Mouse (Mus musculus): ENCODE measurements at regions not wholly inside any gene's neighbourhood (a gene's known extent, or its start where the extent isn't known, plus 50 kb on each side); places are given as distances from the start of the nearest gene placed in this dataset.

DNA sequence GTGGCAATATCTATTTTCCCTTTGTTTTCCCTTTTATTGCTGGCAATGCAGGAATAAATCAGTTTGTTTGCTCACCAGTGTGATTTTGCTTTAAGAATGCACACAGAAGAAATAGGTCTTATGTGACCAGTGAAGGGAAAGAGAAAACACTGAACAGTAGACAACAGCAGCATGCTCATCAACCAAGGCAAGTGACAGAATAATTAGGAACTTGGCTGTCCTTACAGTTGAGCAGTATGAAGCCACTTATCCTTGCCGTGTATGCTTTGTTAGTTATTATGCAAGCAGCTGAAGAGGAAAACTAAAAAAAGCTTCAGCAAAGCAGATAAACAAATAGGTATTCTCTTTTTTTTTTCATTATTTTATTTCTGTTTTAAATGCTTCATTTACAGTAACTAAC lies 237.6 kb upstream of the Sphkap start:
- TF ChIP-seq CTCF (IDR thresholded peaks at IDR 0.05; ENCODE audit: low read depth) (no peak), EP300 (IDR thresholded peaks at IDR 0.05; ENCODE audit: low read depth) (no peak)

Data from liver, postnatal 0 days (tissue).